Mouse (Mus musculus) olfactory bulb, adult 2 months (tissue): ENCODE data around the gene Relt. TPM values are rescaled to one million over a fixed set of nuclear protein-coding genes. Genes with fewer than 3 reads are reported as not detected.
A peak's percentile ranks its signal among the peaks of the same experiment; 100 is the strongest.

Experiments
- H3K27ac ChIP-seq: fragments of 200-500 bp; 2 replicates; pipeline ENCODE4 v1.5.1; 2012; ENCODE audit warnings: low read depth, low read length; ENCODE audit not compliant: insufficient read depth
- H3K4me1 ChIP-seq: fragments of 200-500 bp; 2 replicates; pipeline ENCODE4 v1.6.1; 2012; ENCODE audit warnings: low read length; ENCODE audit not compliant: control insufficient read depth, insufficient read depth
- H3K4me3 ChIP-seq: fragments of 200-500 bp; 2 replicates; pipeline ENCODE4 v1.5.1; 2012; ENCODE audit warnings: mild to moderate bottlenecking, low read depth, low read length, moderate library complexity; ENCODE audit not compliant: insufficient read depth
- CTCF ChIP-seq: fragments of 200-500 bp; IDR thresholded peaks from 2 replicates; pipeline ENCODE4 v1.5.1; 2012; ENCODE audit warnings: low read depth, mild to moderate bottlenecking, low read length, moderate library complexity; ENCODE audit not compliant: insufficient read depth
- POLR2A ChIP-seq: fragments of 200-500 bp; IDR thresholded peaks from 2 replicates; pipeline ENCODE4 v1.6.1; 2012; ENCODE audit warnings: mild to moderate bottlenecking, low read depth, low read length, moderate library complexity; ENCODE audit not compliant: insufficient read depth
- WGBS: fragments of 180-500 bp; shearing (Covaris S2); methylation state at CpG from one replicate; pipeline ENCODE4 v1.1.7; 2018; 5-methylcytosine and 5-hydroxymethylcytosine counted together
- polyA plus RNA-seq: library from polyadenylated mRNA; stranded (reverse); fragments of >200 nt; gene quantifications from 2 replicates; pipeline ENCODE4 v1.2.4, GENCODE M21; 2012; ENCODE audit warnings: low replicate concordance; ENCODE audit not compliant: missing spikeins, insufficient read depth, insufficient read length

Gene Relt
- polyA plus RNA-seq, 1 experiment: not detected

GRCm38 (mm10) chr7:100866675-100867074, 3.4 kb upstream of the Relt start:
- WGBS: under 1% methylated on average over 3 of the region's 3 CpGs
- H3K4me3 ChIP-seq: no peak overlapping the region
- no peak overlapping the region for H3K27ac ChIP-seq
- H3K4me1 ChIP-seq: peaks cover 8% of the 10 kb centered on the region; the same call in 1 of the 2 replicates
- TF ChIP-seq POLR2A (no peak), CTCF (no peak)

GRCm38 (mm10) chr7:100862353-100862752, 893 bp downstream of the Relt start:
- TF ChIP-seq CTCF (no peak), POLR2A (no peak)
- H3K27ac ChIP-seq: no peak overlapping the region
- H3K4me1 ChIP-seq: peaks cover 7% of the 10 kb centered on the region; the same call in 1 of the 2 replicates
- peak overlapping the region; percentile 94 for H3K4me3 ChIP-seq
- 25% methylated on average over 4 of the region's 4 CpGs for WGBS

DNA sequence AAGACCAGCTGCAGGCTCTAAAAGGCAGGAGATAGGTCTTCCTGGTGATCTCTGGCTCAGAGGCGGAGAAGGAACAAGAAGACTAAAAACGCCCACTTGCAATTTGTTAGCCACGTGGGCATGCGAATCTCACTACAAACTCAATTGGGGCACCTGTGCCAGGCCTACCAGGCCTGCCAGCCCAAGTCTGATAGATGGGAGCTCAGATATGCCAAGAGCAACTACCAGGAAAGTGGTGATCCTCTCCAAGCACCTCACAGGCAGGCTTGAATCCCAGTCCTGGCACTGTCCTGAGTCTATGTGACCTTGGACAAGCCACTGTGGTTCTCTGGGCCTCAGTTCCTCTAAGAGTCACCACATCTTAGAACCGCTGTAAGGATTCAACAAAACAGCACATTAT, 2.0 kb downstream of the Relt start:
- TF ChIP-seq POLR2A (no peak), CTCF (no peak)
- H3K27ac ChIP-seq: no peak overlapping the region
- peaks cover 11% of the 10 kb centered on the region; the same call in 1 of the 2 replicates for H3K4me1 ChIP-seq
- WGBS: 67% methylated on average over 5 of the region's 5 CpGs
- no peak overlapping the region for H3K4me3 ChIP-seq

DNA sequence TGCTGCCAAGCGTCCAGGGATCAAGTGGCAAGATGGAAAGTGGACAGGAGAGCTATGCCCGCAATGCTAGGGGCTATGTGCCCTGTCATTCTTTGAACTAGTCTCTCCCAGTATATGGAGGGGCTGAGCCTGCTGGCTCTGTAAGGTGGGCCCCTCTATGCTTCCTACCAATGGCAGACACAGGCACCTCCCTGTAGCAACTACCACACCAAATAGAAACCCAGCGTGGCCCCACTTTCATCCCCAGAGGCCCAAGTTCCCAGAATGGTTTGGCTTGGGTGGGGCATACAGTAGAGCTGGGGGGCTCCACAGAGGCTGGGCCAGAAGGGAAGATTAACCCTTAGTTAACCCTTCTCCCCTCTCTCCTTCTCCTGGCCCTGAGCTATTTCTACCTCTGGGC, 2.8 kb downstream of the Relt start:
- TF ChIP-seq POLR2A (no peak), CTCF (no peak)
- peaks cover 16% of the 10 kb centered on the region for H3K4me1 ChIP-seq
- no peak overlapping the region for H3K4me3 ChIP-seq
- 91% methylated on average over 3 of the region's 3 CpGs for WGBS
- no peak overlapping the region for H3K27ac ChIP-seq

GRCm38 (mm10) chr7:100855795-100856573, 7.3 kb downstream of the Relt start:
- H3K27ac ChIP-seq: no peak overlapping the region
- H3K4me3 ChIP-seq: no peak overlapping the region
- no peak for TF ChIP-seq POLR2A
- no peak for TF ChIP-seq CTCF
- peaks cover 44% of the 10 kb centered on the region for H3K4me1 ChIP-seq
- 84% methylated on average over 5 of the region's 5 CpGs for WGBS

GRCm38 (mm10) chr7:100855300-100855699, 7.9 kb downstream of the Relt start:
- TF ChIP-seq CTCF (no peak), POLR2A (no peak)
- Histone ChIP-seq H3K27ac (no peak overlapping the region), H3K4me3 (no peak overlapping the region), H3K4me1 (peaks cover 46% of the 10 kb centered on the region)
- WGBS: 56% methylated on average over 4 of the region's 4 CpGs

GRCm38 (mm10) chr7:100854861-100855260, 8.4 kb downstream of the Relt start:
- 52% methylated on average over 5 of the region's 5 CpGs for WGBS

GRCm38 (mm10) chr7:100854137-100854814, 9.0 kb downstream of the Relt start:
- Histone ChIP-seq H3K27ac (no peak overlapping the region), H3K4me3 (no peak overlapping the region), H3K4me1 (peaks cover 46% of the 10 kb centered on the region)
- 81% methylated on average over 6 of the region's 6 CpGs for WGBS
- TF ChIP-seq POLR2A (no peak), CTCF (no peak)

More at GRCm38 (mm10) chr7:100854861-100855260, 8.4 kb downstream of the Relt start:
- no peak overlapping the region for H3K27ac ChIP-seq
- H3K4me1 ChIP-seq: peaks cover 46% of the 10 kb centered on the region
- TF ChIP-seq CTCF (no peak), POLR2A (no peak)
- no peak overlapping the region for H3K4me3 ChIP-seq

GRCm38 (mm10) chr7:100853396-100853795, 9.8 kb downstream of the Relt start:
- Histone ChIP-seq H3K27ac (no peak overlapping the region), H3K4me1 (peaks cover 46% of the 10 kb centered on the region), H3K4me3 (no peak overlapping the region)
- WGBS: 90% methylated on average over 3 of the region's 3 CpGs
- TF ChIP-seq CTCF (no peak), POLR2A (no peak)
